Mouse (Mus musculus) inflammation-experienced regulatory T-cells, adult 6 months (primary cell): ENCODE measurements around the gene Foxf1. TPM values are rescaled to one million over a fixed set of nuclear protein-coding genes. Genes with fewer than 3 reads are reported as not detected.

Experiments
- ATAC-seq: one replicate; pipeline ENCODE4 v1.8.0; 2017
- polyA plus RNA-seq, 3 experiments: library from polyadenylated mRNA; unstranded; fragments of 100-300 nt; shearing (Covaris generic); gene quantifications; one replicate each; pipeline ENCODE4 v1.2.1; 2017

Foxf1 gene
- polyA plus RNA-seq, 3 experiments from 2014 or later = 0.46 TPM; not detected in 2

- ATAC-seq = no peak
Observed at GRCm38 (mm10) chr8:121130522-121130921, 46.3 kb downstream of the Foxf1 start.

- no peak for ATAC-seq
Observed at GRCm38 (mm10) chr8:121132961-121133513, 48.9 kb downstream of the Foxf1 start.

- no peak for ATAC-seq
Observed at GRCm38 (mm10) chr8:121134102-121134501, 49.9 kb downstream of the Foxf1 start.

- ATAC-seq = no peak
Observed at GRCm38 (mm10) chr8:121134512-121134911, 50.3 kb downstream of the Foxf1 start.

GRCm38 (mm10) chr8:121136856-121137255, 52.7 kb downstream of the Foxf1 start:
- ATAC-seq = no peak

Other genes with a start within 250 kb of the Foxf1 start
- 10 to 100 TPM; 17.1 to 32.0 (median 20.7) TPM for gene Mthfsd, start 24.0 kb downstream of the Foxf1 start, polyA plus RNA-seq
- gene Foxc2, start 31.8 kb downstream of the Foxf1 start, polyA plus RNA-seq = not detected
- gene Foxl1, start 43.6 kb downstream of the Foxf1 start, polyA plus RNA-seq = not detected